Mouse (Mus musculus) common myeloid progenitor, adult 5-6 weeks (primary cell): Measurements from ENCODE around the gene Rfx4. TPM values are rescaled to one million over a fixed set of nuclear protein-coding genes. Genes with fewer than 3 reads are reported as not detected.

Experiments used
- ATAC-seq: replicated peaks from 2 replicates; pipeline ENCODE4 v1.8.0; 2016; ENCODE audit warnings: low read depth, mild to moderate bottlenecking, moderate TSS enrichment, inconsistent platforms; ENCODE audit not compliant: poor library complexity, severe bottlenecking
- total RNA-seq: library from RNA; stranded (forward); fragments of 200-1000, 187-1606 nt; gene quantifications from 2 replicates; pipeline ENCODE4 v1.2.3, GENCODE M21; 2017

Gene Rfx4
- total RNA-seq, 1 experiment from 2014 or later = not detected

DNA sequence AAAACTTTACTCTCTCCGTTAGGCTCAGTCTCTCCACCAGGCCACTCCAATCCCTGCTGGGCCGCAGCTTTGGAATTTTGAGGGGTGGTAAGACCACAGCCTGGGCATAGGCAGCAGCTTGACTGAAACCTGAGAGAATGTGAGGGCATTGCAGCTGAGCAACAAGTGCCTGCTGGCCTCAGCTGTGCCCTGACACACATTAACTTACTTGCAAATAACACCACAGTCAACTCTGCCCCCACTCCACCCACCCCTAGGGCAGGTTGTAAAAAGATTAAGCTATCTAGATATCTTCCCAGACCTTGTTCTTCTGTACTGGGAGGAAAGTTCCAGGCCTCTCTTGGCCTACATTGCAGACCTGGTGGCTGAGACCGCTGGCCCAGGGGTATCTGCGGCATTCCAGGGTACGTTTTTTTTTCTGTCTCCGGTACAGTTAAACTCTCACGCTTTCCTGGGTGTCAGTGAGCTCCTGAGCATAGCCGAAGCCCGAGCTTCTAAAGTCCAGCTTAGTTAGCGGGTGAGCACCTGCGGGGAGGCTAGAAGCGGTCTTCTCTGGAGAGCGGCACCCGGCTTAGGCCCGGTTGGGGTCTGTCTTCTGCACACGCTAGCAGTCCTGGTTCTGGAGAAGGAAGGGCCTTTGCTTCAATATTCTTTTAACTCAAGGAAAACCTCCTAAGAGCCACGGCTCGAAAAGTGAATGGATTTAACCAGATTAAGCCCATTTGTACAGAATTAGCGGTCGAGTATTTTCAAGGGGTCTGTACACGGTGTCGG lies 1.8 kb downstream of the Rfx4 start:
- no peak for ATAC-seq

DNA sequence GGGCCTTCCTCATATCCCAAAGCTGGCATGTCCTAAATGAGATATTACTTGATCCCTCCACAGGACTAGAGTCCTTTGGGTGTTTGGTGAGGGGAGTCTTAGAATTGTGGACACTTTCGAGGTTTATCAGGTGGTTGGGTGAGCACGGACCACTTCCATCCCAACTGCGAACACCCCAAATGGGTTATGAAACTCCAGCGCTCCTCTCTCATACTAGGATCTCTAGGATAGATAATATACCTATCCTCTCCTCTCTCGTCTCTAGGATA lies 2.3 kb downstream of the Rfx4 start:
- ATAC-seq = no peak

DNA sequence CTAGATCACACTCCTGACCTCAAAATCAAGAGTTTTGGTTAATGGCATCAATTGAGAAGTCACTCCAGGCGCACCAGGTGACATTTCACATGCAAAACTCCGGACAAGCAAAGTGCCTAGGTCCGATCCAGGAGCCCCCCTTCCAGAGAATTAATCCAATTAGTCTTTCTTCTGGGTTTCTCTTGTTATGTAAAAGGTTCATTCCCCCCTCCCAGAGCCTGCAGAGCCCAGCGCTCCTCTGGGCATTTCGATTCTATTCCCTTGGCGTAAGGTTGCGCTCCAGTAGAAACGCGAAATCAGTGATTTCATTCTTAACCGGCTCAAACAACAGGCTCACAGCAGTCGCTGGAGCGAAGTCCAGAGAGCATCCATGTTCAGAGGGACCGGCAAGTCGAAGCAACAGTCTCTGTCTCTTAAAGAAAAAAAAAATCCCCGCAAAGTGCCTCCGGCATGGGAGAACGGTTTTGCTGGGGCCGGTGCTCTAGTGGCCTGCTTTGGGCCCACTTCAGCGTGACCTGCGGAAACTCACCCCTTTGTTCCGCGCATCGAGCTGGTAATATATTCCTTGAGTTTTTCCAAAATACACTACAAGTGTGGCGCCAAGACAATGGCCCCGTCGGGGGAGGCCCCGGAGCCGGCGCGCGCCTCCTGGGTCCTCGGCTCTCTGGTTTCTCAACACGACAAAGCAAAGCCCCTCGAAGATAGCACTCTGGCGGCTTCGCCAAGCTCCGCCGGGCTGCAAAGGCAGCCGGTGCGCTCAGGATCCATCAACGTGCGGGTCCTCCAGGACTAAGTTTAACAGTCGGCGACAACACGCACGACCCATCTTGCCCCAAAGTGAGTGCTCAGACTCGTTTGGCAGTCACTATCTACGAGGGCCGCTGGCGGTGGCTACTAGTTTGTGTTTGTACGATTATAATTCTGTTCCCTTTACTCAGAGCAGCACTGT lies 2.9 kb downstream of the Rfx4 start:
- 0 out of 2 replicates have a peak, but pooled peaks have one; percentile 2 for ATAC-seq

DNA sequence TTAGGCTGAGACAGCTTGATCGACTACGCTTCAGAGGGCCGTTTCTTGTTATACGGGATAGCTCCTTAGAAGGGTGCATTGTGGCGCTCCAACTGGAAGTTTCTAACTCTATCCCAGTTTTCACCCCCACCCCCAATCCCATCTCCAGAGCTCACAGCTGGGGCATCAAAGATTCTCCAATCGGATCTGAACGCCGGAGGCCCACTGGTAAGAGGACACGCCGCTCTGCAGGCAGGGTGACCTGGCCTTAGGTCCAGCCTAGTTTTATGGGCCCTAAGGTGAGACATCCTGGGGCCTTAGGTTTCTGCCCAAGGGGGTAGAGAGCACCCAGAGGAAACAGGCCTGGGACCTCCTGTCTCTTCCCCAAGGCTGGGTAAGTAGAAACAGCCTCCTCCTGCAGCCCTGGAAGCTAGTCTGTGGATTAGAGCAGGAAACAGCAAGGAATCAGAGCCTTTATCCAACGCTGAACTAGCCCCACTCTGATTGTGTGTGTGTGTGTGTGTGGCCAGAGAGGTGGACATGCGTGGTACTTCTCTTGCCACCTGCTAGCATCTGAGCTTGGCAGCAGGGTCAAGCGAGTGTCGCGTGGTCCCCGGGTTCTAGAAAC lies 3.8 kb downstream of the Rfx4 start:
- no peak for ATAC-seq

DNA sequence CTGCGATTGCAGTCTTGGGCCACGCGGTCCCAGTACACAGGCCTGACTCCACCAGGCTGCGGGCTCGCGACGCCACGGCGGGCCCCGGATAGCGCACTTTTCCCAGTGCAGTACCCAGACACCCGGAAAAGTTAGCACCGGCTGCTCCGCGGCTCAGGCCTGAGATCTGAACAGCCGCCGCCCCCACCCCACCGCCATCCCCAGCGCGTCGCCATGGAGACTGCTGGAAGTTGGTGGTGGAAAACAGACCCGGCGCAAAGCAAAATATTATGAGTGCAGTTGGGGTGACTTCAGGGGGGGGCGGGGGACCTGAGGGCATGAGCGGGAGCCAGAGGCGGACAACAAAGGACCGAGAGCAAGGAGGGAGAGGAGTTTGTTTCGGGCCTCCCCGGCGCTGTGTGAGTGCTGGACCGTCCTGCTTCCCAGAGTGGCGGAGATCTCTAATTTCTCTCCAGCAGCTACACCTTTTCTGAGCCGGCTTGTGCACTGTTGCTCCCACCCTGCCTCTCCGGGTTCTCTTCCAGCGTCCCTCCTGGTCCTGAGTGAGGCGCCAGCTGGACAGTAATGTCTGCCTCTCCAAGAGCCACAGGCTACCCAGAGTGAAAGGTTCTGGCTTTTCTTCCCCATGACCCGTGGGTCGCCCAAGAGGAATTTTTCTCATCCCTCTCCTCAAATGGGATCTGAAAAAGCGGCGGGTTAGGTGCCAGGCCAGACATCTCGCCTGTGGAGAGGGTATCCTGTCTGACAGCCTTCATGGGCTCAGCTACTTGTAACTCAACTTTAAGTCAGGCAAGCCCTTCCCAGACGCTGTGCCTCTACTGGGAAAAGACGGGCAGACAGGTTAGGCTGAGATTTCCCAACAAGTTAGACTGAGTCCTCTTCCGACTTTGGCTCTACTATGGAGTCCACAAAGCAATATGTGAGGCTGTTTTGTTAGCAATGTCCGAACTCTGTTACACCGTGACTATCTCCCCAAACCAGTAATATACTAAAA lies 4.6 kb downstream of the Rfx4 start:
- peak; percentile 21 for ATAC-seq

DNA sequence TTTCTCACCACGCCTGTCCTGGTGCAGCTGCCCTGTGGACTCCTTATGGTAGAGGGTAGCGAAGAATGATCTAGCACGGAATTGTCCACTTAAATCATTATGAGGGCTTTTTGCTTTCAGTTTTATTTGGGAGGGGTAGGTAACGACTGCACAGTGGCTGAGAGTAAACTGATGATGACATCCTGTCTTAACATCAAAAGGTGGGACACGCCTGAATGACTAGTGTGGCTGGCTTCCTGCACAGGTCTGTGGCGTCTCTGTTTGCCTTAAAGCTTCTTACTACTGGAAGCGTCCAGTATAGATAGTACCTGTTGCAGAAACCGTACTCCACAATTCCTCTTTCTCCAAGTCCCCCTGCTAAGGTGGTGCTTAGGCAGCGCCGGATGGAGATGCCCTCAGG lies 12.9 kb downstream of the Rfx4 start:
- no peak for ATAC-seq

DNA sequence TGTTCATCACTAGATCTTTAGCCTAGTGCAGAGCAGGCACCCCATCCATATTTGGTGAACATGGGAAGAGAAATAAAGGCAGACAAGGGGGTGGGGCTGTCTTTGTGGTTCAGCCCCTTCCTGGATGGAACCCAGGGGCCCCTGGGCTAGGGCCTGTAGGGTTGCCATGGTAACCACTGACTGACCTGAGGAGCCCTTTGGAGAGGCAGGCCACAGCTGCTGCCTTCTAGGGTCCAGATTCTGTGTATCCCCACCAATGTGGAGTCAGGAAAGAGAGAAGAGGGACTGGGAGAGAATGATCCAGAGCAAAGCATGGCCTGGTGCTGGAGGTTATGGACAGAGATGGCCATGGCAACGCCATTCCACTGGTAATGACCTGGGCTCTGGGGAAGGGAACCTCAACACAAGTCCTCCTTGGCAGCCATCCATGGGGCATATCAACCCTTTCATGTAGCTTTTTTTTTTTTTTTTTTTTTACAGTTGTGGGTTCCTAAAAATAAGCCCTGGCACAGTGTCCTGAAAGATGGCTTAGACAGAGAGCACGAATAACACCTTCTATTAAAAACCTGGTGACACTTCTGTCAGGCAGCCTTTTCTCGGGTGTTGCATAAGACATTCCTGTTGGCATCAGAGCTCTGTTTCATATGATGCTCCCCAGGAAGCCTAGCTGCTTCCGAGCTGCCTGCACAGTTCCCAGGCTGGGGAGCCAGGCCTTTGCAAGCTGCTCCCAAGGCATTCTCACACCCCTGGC lies 16.7 kb downstream of the Rfx4 start:
- no peak for ATAC-seq

DNA sequence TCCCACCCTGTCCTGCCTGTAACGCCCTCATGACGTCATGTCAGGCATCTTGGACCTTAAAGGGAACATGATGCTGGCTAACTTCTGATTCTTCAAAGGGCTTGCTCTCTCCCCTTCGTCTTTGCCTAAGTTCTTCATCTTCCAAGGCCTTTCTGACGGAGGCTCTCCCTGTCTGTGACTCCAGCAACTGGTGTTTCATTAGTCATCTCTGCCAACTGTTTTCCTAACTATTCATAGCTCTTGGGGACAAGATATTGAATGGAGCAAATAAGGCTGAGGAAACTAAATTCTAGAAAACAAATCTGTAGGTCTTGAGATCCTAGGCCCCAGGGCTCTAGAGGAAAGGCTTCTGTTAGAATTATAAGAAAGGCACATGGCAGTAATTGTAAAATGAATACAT lies 18.0 kb downstream of the Rfx4 start:
- no peak for ATAC-seq

DNA sequence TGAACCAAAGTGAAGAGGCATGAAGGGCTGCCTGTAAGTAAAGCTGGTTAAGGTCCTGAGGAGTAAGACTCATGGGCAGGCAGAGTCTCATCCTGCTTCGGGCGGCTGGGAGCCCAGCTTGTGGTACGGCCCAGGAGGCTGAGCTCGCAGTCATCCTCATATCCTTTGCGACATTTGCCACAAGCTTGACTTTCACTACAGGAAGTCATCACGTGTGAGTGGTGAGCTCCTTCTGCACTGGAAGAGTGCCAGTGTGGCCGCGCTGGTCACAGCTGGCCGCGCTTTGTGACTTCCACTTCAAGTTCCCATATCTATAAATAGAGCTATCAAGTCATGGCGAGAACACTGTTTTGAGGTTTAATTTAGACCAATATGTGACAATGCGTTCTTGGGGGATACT lies 18.7 kb downstream of the Rfx4 start:
- ATAC-seq = peak; percentile 85

DNA sequence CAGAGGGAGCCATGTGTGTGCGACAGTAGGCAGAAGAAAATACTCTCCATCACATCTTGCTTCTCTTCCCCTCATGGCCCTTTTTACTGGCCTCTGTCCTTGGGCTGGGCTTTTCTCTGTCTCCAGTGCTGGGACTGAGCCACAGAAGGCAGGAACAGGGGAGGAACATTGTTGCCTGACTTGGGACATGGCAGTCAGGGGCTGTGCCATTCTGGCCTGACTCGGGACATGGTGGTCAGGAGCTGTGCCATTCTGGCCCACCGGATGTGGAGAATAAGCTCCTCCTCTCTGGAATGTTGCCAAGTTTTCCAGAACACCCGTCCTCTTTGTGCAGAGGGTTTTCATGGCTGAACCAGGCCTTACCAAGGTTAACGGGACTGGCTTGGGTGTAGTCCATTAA lies 21.2 kb downstream of the Rfx4 start:
- ATAC-seq = no peak

DNA sequence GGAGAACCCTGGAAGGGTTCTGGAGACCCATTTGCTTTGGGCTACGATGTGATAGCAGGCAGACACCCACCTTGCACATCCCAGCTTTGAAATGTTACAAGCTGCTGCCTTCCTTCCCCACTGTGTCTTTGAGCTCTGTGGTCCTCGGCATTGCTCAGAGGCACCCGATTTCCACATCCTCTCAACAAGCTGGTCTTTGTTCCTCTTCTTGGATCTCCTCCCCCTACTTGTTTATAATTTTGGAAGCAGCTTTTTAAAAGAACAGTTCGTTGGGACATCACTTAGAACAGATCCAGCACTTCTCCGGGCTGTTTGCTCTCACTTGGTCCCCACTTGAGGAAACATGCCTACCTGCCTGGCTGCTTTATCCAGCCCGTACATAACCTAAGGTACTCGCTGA lies 22.1 kb downstream of the Rfx4 start:
- ATAC-seq = peak; percentile 53

DNA sequence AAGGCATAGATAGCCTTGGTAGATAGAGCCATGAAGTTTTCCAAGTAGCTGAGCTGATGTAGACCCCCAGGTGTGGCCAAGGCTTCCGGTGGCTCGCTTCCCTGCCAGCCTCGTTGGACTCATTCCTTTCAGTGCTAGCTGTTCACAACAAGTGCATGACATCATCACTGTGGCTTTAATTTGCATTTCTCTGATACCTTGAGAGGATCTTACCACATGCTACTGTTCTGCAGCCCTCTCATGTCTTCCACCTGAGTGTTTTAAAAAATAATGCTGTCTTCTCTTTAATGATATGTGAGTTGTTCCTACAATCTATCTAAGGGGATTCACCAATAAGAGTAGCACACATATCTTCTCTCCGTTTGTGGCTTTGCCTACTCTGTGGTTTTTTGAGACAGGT lies 25.0 kb downstream of the Rfx4 start:
- no peak for ATAC-seq

DNA sequence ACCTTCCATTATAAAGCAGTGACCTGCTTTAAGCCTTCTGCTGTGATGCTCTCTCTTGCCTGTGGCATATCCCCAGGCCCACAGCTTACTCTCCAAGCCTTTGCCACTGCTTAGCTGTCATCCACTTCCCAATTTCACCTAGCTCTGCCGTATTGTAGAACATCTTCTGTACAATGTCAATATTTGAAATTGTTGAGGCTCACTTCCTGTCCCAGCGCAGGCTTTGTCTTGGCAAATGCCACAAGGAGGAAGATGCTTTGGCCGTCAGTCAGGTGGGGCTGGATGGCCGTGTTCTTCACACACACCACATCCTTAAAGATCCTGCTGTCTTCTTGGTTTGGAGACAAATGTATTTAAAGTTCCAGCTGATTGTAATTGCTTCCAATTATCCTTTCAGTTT lies 29.5 kb downstream of the Rfx4 start:
- peak; percentile 42; the same call in 1 of the 2 replicates for ATAC-seq

DNA sequence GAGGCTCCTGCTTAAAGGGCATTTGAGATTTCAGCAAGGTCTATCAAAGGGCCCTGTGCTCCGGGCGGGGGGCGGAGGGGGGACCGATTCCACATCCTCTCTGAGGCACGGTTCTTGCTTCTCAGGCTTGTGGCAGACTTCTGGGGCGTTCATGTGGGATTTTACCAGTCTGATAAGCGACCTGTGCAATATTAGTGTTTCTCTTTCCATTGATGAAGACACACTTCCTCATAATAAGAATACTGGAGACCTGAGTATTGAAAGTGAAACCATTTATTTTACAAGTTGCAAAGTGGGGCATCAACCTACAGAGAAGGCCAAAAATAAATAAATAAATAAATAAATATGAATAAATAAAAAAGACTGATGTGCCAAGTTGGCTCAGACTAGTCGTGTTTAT lies 34.5 kb downstream of the Rfx4 start:
- ATAC-seq = peak; percentile 72

DNA sequence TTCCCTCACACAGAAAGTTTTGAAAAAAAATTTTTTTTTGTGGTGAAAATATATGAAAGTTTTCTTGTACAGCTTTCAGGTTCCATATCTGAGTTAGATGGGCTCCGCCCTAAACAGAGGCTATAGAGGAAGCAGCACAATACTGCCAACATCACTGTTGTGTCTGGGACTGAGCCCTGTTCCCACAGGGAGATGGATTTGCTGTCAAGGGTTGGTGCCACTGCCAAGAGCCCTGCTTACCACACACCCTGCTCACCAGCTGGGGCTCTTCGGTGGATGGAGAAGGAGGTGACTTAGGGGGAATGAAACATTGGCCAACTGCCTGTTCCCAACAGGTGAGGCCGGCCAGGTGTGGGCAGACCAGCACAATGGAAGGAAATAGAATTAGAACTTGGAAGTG lies 35.3 kb downstream of the Rfx4 start:
- ATAC-seq = peak; percentile 50; the same call in 1 of the 2 replicates

DNA sequence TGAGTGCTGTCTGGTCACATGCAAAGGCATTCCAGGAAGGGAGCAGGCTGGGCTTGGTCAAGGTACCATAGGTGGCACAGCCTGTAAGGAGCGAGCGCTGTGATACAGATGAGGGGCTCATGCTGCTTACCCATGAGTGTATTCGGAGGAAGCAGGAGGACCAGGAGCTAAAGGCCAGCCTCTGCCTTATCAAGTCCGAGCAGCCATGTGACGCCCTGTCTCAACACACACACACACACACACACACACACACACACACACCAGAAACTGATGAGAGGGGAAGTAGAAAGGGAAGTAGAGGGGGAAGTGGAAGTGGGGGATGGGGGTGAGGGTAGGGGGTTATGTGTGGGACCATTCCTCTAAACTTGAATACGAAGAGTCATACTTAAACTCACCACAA lies 45.7 kb downstream of the Rfx4 start:
- 0 out of 2 replicates have a peak, but pooled peaks have one; percentile 39 for ATAC-seq

DNA sequence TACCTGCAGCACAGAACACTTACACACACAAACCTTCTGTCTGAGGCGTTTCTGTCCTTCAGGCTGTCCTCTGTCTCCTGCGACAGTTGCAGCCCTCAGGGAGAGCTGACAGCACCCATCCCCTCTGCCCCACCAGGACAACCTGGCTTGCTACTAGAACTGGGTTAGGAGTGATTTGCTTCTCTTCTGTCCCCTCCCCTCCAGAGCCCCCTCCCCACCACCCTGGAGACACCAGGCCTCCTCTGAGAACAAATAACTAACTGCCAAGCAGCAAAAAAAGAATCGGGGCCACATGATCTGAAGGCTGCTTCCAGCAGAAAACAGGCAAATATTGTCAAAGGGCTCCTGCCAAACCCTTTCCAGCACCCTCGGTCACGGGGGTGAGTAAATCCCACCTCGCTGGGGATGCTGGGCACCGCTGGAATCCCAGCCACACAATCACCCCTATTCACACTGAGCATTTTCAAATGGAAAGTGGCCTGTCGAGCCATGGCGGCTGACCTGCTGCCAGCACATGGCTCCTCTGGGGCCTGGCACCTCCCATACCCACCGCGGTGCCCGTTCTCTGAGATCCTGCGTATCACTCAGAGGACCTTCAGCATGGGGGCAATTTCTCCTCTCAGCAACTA lies 47.5 kb downstream of the Rfx4 start:
- no peak for ATAC-seq

DNA sequence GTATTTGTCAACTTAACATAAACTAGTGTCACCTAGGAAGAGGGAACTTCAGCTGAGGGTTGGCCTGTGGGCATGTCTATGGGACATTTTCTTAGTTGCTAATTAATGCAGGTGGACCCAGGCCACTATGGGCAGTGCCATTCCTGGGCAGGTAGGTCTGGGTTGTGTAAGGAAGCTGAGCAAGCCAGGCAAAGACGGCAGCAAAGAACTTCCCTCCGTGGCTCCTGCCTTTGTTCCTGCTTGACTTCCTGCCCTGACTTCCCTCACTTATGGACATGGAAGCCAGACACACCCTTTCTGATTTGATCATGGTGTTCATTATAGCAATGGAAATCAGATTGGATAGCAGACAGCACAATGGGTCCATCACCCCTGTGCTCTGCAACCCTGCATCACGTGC lies 49.7 kb downstream of the Rfx4 start:
- ATAC-seq = no peak

DNA sequence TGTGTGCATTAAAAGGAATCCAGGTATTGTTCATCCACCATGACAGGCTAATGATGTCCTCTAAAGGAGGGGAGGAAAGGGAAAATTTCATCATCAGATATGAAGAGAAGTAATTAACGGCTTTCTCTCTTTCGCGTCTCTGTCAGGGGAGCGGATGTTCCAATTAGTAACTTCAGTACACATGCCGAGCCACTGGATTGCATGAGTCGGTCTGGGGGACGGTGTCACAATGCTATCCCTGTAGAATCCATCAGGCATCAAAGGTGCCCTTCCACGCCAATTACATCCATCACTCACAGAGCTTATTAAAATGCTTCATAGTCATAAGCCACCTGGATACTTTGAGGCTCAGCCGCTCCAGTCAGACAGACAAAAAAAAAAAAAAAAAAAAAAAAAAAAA lies 51.3 kb downstream of the Rfx4 start:
- ATAC-seq = no peak
